Mouse (Mus musculus) cerebellum, adult 11-12 months (tissue): ENCODE data around the gene 4933405L10Rik.

Experiments
- DNase-seq: peaks from one replicate; pipeline ENCODE4 v3.0.0; 2022

The 4933405L10Rik gene

DNA sequence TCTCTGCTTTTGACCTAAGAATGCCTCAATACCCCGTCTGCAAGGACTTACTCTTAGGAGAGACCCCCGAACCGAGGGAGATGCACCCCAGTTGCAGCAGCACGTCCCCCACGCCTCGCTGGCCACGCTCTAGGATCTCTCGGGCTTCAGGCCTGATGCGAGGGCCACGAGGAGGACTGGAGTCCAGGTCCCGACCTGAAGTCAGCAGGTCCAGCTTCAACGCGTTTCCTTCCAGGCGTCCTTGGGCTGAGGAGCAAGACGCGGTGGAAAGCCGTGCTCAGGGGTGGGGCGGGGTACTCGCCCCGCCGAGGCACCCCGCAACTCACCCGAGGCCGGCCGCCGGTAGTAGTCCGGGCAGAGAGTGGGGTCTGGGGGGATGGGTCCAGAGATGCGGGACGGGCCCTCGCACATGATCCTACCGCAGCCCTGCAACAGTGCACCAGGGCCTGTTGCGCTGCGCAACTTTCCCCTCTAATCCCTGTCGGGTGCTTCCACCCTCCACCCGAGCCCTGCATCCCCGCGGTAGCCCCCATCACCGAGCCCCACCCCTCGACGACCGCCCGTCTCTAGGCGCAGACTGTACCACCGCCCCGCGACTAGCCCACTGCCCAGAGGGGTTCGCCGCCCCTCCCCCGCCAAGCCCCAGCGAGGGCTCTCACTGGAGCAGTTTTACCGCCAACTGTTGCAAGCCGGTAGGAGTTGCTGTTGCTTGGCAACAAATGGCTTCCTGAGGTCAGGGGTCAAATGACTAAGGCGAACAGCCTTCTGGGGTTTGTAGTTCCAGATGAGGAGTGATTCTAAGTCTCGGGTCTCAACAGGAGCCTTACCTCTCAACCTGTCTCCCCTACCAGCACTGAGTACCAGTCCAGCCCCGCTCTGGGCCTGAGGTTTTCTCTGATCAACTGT, at the start of gene 4933405L10Rik, which contains the start of gene Enkd1:
Gene 4933405L10Rik, plus strand, starts transcription at position 158 of the 906 bp plus-strand sequence.
Gene Enkd1, minus strand, starts transcription at position 713 of the 906 bp plus-strand sequence.
- DNase-seq, result peak; percentile 91

DNA sequence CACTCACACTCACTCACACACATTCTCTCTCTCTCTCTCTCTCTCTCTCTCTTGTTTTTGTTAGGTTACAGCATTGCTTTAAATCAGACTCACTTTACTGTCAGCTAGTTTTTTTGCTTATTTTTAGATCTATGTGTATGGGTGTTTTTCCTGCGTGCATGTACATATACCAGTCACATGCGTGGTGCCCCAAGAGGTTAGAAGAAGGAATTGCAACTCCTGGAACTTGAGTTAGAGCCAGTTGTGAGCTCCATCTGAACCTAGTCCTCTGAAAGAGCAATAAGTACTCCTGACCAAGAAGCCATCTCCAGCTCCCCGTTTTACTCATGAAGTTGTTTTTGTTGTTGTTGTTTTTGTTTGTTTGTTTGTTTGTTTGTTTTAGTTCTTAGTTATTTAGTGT, 46.3 kb upstream of the 4933405L10Rik start:
- DNase-seq, result peak; percentile 25

DNA sequence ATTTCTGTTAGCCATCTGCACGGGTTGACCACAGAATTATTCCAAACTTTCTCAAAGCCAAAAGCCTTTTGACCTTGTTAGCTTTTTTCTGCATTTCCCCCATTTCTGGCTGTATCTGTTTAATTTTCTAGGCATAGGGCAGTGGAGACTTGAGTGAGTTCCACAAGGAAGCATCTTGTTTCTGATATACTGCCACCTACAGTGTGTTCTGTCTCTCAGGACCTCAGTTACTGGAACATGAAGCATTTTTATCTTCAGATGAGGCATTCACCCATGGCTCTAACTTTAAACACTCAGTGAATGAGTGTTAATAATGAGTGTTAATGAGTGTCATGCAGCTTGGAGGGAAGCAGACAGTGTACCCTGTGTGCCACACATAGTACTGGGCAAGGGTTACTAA, 29.6 kb upstream of the 4933405L10Rik start:
- no peak for DNase-seq

GRCm38 (mm10) chr8:105685325-105685724, 22.1 kb upstream of the 4933405L10Rik start:
- no peak for DNase-seq

GRCm38 (mm10) chr8:105685796-105686308, 21.6 kb upstream of the 4933405L10Rik start, which contains the start of gene Carmil2:
TSS of gene Carmil2 (plus strand) at chr8:105686274.
- DNase-seq, result peak; percentile 44

DNA sequence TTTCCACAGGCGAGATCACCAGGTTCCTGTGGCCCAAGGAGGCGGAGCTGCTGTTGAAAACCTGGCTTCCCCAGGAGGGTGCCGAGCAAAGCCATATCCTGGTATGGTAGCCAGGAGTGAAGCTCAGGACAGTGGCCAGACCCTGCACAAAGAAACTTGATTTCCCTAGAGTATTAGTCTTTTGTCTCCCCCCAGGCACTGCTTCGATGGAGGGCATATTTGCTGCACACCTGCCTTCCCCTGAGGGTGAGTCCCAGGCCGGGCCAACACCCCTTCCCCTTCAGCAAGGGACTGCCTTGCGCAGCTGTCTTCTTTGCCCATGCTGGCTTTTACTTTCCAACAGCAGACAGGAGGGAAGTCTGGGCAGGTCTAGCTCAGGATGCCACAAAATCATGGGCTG, 20.9 kb upstream of the 4933405L10Rik start:
- DNase-seq, result peak; percentile 14

DNA sequence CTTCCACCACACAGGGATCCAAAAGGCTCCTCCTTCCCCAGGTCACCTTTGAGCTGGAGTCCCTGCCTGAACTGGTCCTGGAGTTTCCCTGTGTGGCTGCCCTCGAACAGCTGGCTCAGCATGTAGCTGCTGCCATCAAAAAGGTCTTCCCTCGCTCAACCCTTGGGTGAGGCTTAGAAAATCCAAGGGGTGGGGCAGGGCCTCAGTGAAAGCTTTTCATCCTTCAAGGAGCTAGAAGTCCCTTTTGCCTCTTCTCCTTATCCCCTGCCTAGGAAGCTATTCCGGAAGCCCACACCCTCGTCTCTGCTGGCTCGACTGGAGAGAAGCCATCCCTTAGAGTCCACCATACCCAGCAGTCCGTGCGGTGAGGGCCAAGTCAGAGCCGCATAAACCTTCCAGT, 19.9 kb upstream of the 4933405L10Rik start:
- no peak for DNase-seq

GRCm38 (mm10) chr8:105688242-105688752, 19.2 kb upstream of the 4933405L10Rik start:
- no peak for DNase-seq

- DNase-seq, result no peak
These were observed 18.0 kb upstream of the 4933405L10Rik start for GRCm38 (mm10) chr8:105689256-105689982.

GRCm38 (mm10) chr8:105689983-105690360, 17.5 kb upstream of the 4933405L10Rik start:
- DNase-seq, result no peak

DNA sequence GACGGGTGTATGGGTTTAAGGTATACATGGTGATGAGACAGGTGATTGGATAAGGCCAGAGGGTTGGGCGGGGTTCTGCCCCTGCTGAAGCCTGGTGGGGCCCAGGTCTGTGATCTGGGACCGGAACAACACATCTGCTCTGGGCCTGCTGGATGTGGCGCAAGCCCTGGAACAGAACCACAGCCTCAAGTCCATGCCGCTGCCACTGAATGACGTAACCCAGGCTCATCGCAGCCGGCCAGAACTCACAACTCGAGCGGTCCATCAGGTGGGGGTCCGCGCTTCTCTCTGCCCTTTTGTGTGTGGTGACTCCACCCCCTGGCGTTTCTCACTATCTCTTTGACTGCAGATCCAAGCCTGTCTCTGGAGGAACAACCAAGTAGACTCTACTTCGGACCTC, 16.5 kb upstream of the 4933405L10Rik start:
- no peak for DNase-seq

DNA sequence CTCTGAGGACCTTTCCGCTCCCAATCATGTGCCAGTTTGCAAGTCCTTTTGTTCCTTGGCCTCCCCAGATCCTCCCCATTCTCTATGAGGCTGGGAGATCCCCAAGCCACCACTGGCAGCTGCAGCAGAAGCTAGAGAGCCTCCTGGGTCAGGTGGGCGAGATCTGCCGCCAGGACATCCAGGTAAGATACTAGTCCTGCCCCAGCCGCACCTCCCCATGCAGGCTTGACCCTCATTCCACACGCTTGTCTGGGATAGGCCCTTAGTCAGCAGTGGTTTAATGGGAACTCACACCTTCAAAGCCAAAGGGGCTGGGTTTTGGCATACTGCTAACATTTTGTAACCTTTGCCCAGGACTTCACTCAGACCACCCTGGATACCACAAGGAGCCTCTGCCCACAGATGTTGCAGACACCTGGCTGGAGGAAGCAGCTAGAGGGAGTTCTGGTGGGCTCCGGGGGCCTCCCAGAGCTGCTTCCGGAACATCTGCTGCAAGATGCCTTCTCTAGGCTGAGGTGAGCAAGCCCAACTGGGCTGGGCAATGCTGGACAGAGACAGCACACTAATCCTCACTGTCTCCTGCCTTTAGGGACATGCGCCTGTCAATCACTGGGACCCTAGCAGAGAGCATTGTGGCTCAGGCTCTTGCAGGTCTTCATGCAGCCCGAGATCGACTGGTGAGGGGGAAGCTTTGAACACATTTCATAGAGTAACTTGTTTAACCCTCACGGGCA, 14.8 kb upstream of the 4933405L10Rik start:
- peak; percentile 58 for DNase-seq

GRCm38 (mm10) chr8:105693648-105694047, 13.8 kb upstream of the 4933405L10Rik start:
- peak; percentile 88 for DNase-seq

DNA sequence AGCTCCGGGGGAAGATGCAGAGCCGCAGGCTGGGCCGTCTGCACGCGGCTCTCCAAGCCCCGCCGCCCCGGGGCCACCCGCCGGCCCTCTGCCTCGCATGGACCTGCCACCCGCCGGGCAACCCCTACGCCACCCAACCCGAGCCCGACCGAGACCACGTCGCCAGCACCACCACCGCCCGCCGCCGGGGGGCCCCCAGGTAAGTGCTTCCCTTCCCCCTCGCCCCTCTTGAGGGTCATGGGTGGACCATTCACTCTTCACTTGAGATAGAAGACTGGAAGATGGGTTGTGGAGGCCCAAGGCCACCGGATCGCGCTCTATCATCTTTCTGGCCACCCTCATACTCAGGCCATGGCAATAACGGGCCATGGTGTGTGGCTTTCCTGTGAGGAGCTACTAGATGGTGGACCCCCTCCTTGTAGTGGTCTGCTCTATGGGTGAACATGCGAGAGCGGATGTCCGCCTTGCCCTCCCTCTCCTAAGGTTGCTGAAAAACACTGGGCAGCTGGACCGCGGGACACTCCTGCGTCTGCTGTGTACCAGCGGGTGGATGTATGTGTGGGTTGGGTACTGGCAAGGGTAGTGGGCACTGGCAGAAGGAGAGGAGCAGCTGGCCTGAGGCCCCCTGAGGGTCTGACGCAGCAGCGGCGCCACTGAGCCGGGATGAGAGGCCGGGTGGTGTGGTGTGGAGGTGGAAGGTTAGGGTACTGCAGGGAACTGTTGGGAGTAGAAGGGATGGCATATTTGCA, 13.2 kb upstream of the 4933405L10Rik start:
- DNase-seq, result peak; percentile 83

- DNase-seq, result peak; percentile 52
These were observed 12.2 kb upstream of the 4933405L10Rik start for GRCm38 (mm10) chr8:105695080-105695780.

DNA sequence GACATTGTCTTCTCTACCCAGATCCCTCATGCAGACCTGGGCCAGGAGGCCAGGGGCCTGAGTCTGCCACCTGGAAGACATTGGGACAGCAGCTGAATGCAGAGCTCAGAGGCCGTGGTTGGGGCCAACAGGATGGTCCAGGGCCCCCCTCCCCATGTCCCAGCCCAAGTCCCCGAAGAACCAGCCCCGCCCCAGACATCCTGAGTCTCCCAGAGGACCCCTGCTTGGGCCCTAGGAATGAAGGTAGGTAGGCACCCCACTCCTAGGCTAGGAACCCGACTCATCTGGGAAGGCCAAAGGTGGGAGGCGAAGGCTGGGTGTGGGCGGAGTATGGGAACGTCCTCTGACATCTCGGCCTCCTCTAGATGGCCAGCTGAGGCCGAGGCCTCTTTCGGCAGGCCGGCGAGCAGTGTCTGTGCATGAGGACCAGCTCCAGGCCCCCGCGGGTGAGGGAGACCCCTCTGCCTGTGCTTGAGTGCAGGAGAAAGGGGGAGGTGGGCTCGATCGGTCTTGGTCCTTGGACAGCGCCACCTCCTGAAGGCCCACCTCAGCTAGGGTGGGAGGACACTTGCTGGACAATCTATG, 10.2 kb upstream of the 4933405L10Rik start:
- peak; percentile 52 for DNase-seq

DNA sequence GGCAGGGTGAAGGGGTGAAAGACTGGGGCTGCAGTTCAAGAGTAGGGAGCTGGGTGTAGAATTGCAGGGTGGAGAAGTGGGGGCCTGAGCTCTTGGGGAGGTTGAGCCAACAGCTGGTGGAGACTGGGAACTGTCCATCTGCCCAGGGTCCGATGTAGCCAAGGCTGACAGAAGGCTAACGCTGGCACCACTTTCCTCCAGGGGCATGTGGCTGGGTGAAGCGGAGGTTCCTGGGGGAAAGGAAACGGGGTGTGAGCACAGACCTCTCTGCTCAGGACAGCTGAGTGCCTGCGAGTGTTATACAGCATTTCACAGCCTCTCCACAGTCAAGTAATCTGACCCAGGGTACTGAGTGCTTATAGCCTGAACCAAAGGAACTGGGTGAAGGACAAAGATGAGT, 8.7 kb upstream of the 4933405L10Rik start:
- peak; percentile 37 for DNase-seq

- DNase-seq, result peak; percentile 49
These were observed 7.8 kb upstream of the 4933405L10Rik start for GRCm38 (mm10) chr8:105699488-105700215.

- DNase-seq, result no peak
These were observed 6.9 kb upstream of the 4933405L10Rik start for GRCm38 (mm10) chr8:105700566-105700965.
